Mouse (Mus musculus): ENCODE measurements around the gene Prdm1. TPM values are rescaled to one million over a fixed set of nuclear protein-coding genes. Genes with fewer than 3 reads are reported as not detected.

Gene Prdm1
- polyA plus RNA-seq, 2 experiments = 0.12 to 0.13 TPM

GRCm38 (mm10) chr10:44527651-44528050 is 650 bp downstream of the Prdm1 start:
- peak overlapping the region; percentile 85 for H3K4me2 ChIP-seq (ENCODE audit: low read depth)
- 3% methylated on average over 16 of the region's 16 CpGs for WGBS (ENCODE audit: insufficient replicate concordance)
- DNase-seq (ENCODE audit: low read depth in 3 of 3, low spot score in 3 of 3) = no peak
- H3K27ac ChIP-seq = no peak overlapping the region
- H3K4me1 ChIP-seq (replicated peaks; ENCODE audit: control insufficient read depth in 2 of 2, insufficient read depth in 2 of 2, low read length in 1 of 2) = peaks cover 7 to 8% of the 10 kb centered on the region in 2 experiments
- no peak for TF ChIP-seq CTCF (IDR thresholded peaks at IDR 0.05; ENCODE audit: low read depth)
- no peak for TF ChIP-seq EP300 (IDR thresholded peaks at IDR 0.05; ENCODE audit: low read depth)
- H3K9ac ChIP-seq (replicated peaks) = no peak overlapping the region
- H3K9me3 ChIP-seq (ENCODE audit: control insufficient read depth, low read length) = no peaks in the 10 kb centered on the region
- peaks cover 44% of the 10 kb centered on the region for H3K27me3 ChIP-seq (ENCODE audit: control insufficient read depth, insufficient read depth, low read length)
- no peak for ATAC-seq (ENCODE audit: insufficient read depth)
- H3K36me3 ChIP-seq (replicated peaks; ENCODE audit: control insufficient read depth, insufficient read depth, low read depth) = no peaks in the 10 kb centered on the region
- H3K4me3 ChIP-seq (ENCODE audit: insufficient read depth in 1 of 2, low read depth in 2 of 2, low read length in 2 of 2) = peak overlapping the region; percentile 27 to 32

DNA sequence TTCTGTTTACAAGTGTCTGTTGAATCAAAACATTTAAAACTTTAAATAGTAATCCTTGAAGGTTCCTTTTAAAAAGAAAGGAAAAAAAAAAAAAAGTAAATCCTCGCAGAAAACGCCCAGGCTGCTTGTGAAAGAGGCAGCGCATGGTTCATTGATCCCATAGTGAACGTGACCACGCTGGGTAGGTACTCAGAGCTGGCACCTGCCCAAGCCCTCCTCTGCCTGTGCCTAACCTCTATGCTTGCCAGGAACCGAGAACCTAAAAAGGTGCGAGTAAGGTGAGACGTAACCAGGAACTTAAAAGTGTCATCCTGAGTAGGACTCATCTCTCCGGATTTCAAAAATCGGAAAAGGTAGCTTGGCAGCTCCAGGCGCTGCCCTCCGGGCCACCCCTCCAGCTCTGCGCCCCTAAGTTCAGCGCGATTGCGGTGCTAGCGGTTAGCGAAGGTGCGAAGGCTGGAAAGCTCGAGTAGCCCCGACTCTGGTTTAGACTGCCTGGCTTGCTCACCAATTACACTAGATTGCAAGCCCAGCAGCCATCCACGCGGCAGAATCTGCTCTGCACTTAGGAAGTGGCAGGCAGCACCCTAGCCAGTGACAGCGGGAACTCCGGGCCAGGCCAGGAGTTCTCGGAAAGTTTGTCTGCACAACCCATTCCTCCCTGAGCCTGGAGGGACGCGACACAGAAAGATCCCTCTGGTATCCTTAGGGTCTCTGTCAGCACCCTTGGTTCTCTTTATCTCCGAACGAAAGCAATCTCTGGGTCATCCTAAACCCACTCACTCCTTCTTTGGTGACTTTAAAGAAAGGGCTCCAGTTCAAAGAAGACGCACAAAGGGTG is 1.3 kb downstream of the Prdm1 start:
- Histone ChIP-seq H3K36me3 (replicated peaks; ENCODE audit: control insufficient read depth, insufficient read depth, low read depth) (no peaks in the 10 kb centered on the region), H3K4me2 (ENCODE audit: low read depth) (peak overlapping the region; percentile 85), H3K27me3 (ENCODE audit: control insufficient read depth, insufficient read depth, low read length) (peaks cover 44% of the 10 kb centered on the region), H3K4me1 (replicated peaks; ENCODE audit: control insufficient read depth in 2 of 2, insufficient read depth in 2 of 2, low read length in 1 of 2) (peaks cover 7 to 8% of the 10 kb centered on the region in 2 experiments), H3K9ac (replicated peaks) (no peak overlapping the region), H3K9me3 (ENCODE audit: control insufficient read depth, low read length) (no peaks in the 10 kb centered on the region), H3K27ac (no peak overlapping the region), H3K4me3 (ENCODE audit: insufficient read depth in 1 of 2, low read depth in 2 of 2, low read length in 2 of 2) (peak overlapping the region; percentile 3 to 32; a peak in 3 of 4 replicates)
- WGBS (ENCODE audit: insufficient replicate concordance) = 4% methylated on average over 31 of the region's 31 CpGs
- TF ChIP-seq CTCF (IDR thresholded peaks at IDR 0.05; ENCODE audit: low read depth) (no peak), EP300 (IDR thresholded peaks at IDR 0.05; ENCODE audit: low read depth) (no peak)
- no peak for ATAC-seq (ENCODE audit: insufficient read depth)
- DNase-seq (ENCODE audit: low read depth in 3 of 3, low spot score in 3 of 3) = no peak

DNA sequence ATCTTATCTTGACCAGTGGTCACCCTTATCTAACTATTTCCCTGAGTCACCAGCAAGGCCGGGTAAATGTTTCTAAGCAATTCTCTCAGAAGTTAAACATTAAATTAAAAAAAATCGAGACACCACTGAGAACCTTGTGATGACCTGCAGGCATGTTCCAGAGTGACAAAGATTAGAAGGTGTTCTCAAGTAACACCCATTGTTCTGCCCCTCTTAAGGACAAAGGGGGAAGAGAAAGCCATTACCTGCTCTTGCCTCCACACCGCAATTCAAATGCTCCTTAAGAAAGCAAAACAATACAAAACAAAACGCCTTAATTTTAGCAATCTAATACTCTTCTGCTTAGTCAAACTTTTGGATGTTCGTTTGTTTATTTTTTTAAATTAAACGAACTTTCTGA is 8.1 kb downstream of the Prdm1 start:
- H3K4me1 ChIP-seq (replicated peaks; ENCODE audit: control insufficient read depth in 2 of 2, insufficient read depth in 2 of 2, low read length in 1 of 2) = no peaks in the 10 kb centered on the region
- no peak for TF ChIP-seq CTCF (IDR thresholded peaks at IDR 0.05; ENCODE audit: low read depth)
- no peak for TF ChIP-seq EP300 (IDR thresholded peaks at IDR 0.05; ENCODE audit: low read depth)
- H3K36me3 ChIP-seq (replicated peaks; ENCODE audit: control insufficient read depth, insufficient read depth, low read depth) = no peaks in the 10 kb centered on the region
- WGBS (ENCODE audit: insufficient replicate concordance) = 33% methylated on average over 6 of the region's 6 CpGs
- DNase-seq (ENCODE audit: low read depth in 3 of 3, low spot score in 3 of 3) (no peak), ATAC-seq (ENCODE audit: insufficient read depth) (no peak)
- H3K27ac ChIP-seq = no peak overlapping the region
- H3K9me3 ChIP-seq (ENCODE audit: control insufficient read depth, low read length) = no peaks in the 10 kb centered on the region
- no peak overlapping the region for H3K4me2 ChIP-seq (ENCODE audit: low read depth)
- H3K27me3 ChIP-seq (ENCODE audit: control insufficient read depth, insufficient read depth, low read length) = peaks cover 5% of the 10 kb centered on the region
- H3K9ac ChIP-seq (replicated peaks) = no peak overlapping the region
- H3K4me3 ChIP-seq (ENCODE audit: insufficient read depth in 1 of 2, low read depth in 2 of 2, low read length in 2 of 2) = no peak overlapping the region

- H3K27ac ChIP-seq = no peak overlapping the region
- no peaks in the 10 kb centered on the region for H3K27me3 ChIP-seq (ENCODE audit: control insufficient read depth, insufficient read depth, low read length)
- no peaks in the 10 kb centered on the region for H3K4me1 ChIP-seq (replicated peaks; ENCODE audit: control insufficient read depth in 2 of 2, insufficient read depth in 2 of 2, low read length in 1 of 2)
- no peak overlapping the region for H3K9ac ChIP-seq (replicated peaks)
- H3K4me2 ChIP-seq (ENCODE audit: low read depth) = no peak overlapping the region
- no peaks in the 10 kb centered on the region for H3K9me3 ChIP-seq (ENCODE audit: control insufficient read depth, low read length)
- ATAC-seq (ENCODE audit: insufficient read depth) = no peak
- H3K36me3 ChIP-seq (replicated peaks; ENCODE audit: control insufficient read depth, insufficient read depth, low read depth) = no peaks in the 10 kb centered on the region
- H3K4me3 ChIP-seq (ENCODE audit: insufficient read depth in 1 of 2, low read depth in 2 of 2, low read length in 2 of 2) = no peak overlapping the region
- no peak for TF ChIP-seq EP300 (IDR thresholded peaks at IDR 0.05; ENCODE audit: low read depth)
- no peak for DNase-seq (ENCODE audit: low read depth in 3 of 3, low spot score in 3 of 3)
- WGBS (ENCODE audit: insufficient replicate concordance) = 70% methylated on average over 7 of the region's 7 CpGs
Observed at GRCm38 (mm10) chr10:44518631-44519030, 9.7 kb downstream of the Prdm1 start.

- no peaks in the 10 kb centered on the region for H3K9me3 ChIP-seq (ENCODE audit: control insufficient read depth, low read length)
- peaks cover 0 to 7% of the 10 kb centered on the region in 2 experiments; a peak in 1 of 4 replicates for H3K4me1 ChIP-seq (replicated peaks; ENCODE audit: control insufficient read depth in 2 of 2, insufficient read depth in 2 of 2, low read length in 1 of 2)
- TF ChIP-seq EP300 (IDR thresholded peaks at IDR 0.05; ENCODE audit: low read depth) (no peak), CTCF (IDR thresholded peaks at IDR 0.05; ENCODE audit: low read depth) (no peak)
- 67% methylated on average over 5 of the region's 5 CpGs for WGBS (ENCODE audit: insufficient replicate concordance)
- H3K4me2 ChIP-seq (ENCODE audit: low read depth) = no peak overlapping the region
- DNase-seq (ENCODE audit: low read depth in 3 of 3, low spot score in 3 of 3) (no peak), ATAC-seq (ENCODE audit: insufficient read depth) (no peak)
- no peak overlapping the region for H3K27ac ChIP-seq
- H3K9ac ChIP-seq (replicated peaks) = no peak overlapping the region
- no peaks in the 10 kb centered on the region for H3K27me3 ChIP-seq (ENCODE audit: control insufficient read depth, insufficient read depth, low read length)
- H3K4me3 ChIP-seq (ENCODE audit: insufficient read depth in 1 of 2, low read depth in 2 of 2, low read length in 2 of 2) = no peak overlapping the region
- no peaks in the 10 kb centered on the region for H3K36me3 ChIP-seq (replicated peaks; ENCODE audit: control insufficient read depth, insufficient read depth, low read depth)
Observed at GRCm38 (mm10) chr10:44513108-44513507, 15.2 kb downstream of the Prdm1 start.

Data from liver, embryonic 14.5 days (tissue).